ENCODE assay signal across 8 mouse cellular contexts in genomic region chr3:103392613-103393258, GRCm38 (mm10).
DNase-seq lines count a peak whose midpoint lies in the region; ATAC-seq and TF ChIP-seq lines count a peak whose summit lies in the region.

No protein-coding gene starts in this region.

- peak; percentile 89 for DNase-seq in 3T3-L1 (ENCODE audit: low read depth, low spot score)
- DNase-seq in cerebellum, adult 9-10 months, result peak; percentile 76
- peak; percentile 71 for DNase-seq in forelimb bud, embryonic 11.5 days (ENCODE audit: low read depth, low spot score)
- peak; percentile 75 for DNase-seq in retina, postnatal 1 day
- DNase-seq in urinary bladder, adult 2 months (ENCODE audit: low spot score), result no peak

- TF ChIP-seq CTCF in intestine, postnatal 0 days (IDR thresholded peaks at IDR 0.05; ENCODE audit: low read depth), result peak; percentile 92

- no peak overlapping the region for H3K27ac ChIP-seq in intestine, postnatal 0 days (ENCODE audit: low read depth, low read length)
- H3K27ac ChIP-seq in lung, embryonic 16.5 days (ENCODE audit: low read length), result no peak overlapping the region

- H3K4me3 ChIP-seq in intestine, postnatal 0 days (ENCODE audit: low read depth, low read length), result no peak overlapping the region
- H3K4me3 ChIP-seq in lung, embryonic 16.5 days (ENCODE audit: low read length), result no peak overlapping the region

- 5% methylated on average over 3 of the region's 3 CpGs for WGBS in intestine, postnatal 0 days
- 2% methylated on average over 3 of the region's 3 CpGs for WGBS in lung, embryonic 16.5 days

- ATAC-seq in CD4-positive, CD25-positive, alpha-beta regulatory T cell, adult 4 months, result peak; percentile 44
- ATAC-seq in intestine, postnatal 0 days, result no peak
- ATAC-seq in lung, embryonic 16.5 days (ENCODE audit: low read depth), result peak; percentile 82

- no peaks in the 10 kb centered on the region for H3K27me3 ChIP-seq in intestine, postnatal 0 days (replicated peaks; ENCODE audit: control insufficient read depth, insufficient read depth, low read length)
- H3K27me3 ChIP-seq in lung, embryonic 16.5 days (ENCODE audit: control insufficient read depth, insufficient read depth, low read depth, low read length), result no peaks in the 10 kb centered on the region

- no peaks in the 10 kb centered on the region for H3K36me3 ChIP-seq in intestine, postnatal 0 days (ENCODE audit: control insufficient read depth, insufficient read depth)
- no peaks in the 10 kb centered on the region for H3K36me3 ChIP-seq in lung, embryonic 16.5 days (ENCODE audit: control insufficient read depth, insufficient read depth, low read length)

- H3K9me3 ChIP-seq in intestine, postnatal 0 days (ENCODE audit: control insufficient read depth), result no peaks in the 10 kb centered on the region
- no peaks in the 10 kb centered on the region for H3K9me3 ChIP-seq in lung, embryonic 16.5 days (ENCODE audit: control insufficient read depth, low read length)

- H3K4me1 ChIP-seq in intestine, postnatal 0 days (replicated peaks; ENCODE audit: control insufficient read depth, insufficient read depth, low read length), result no peaks in the 10 kb centered on the region
- H3K4me1 ChIP-seq in lung, embryonic 16.5 days (replicated peaks; ENCODE audit: control insufficient read depth, insufficient read depth, low read length), result 0 out of 2 replicates have a peak, but pooled peaks cover 2% of the 10 kb centered on the region

- H3K9ac ChIP-seq in intestine, postnatal 0 days (ENCODE audit: low read depth, low read length), result no peak overlapping the region
- no peak overlapping the region for H3K9ac ChIP-seq in lung, embryonic 16.5 days (ENCODE audit: low read length)

- H3K4me2 ChIP-seq in intestine, postnatal 0 days (replicated peaks; ENCODE audit: low read depth), result no peak overlapping the region
- no peak overlapping the region for H3K4me2 ChIP-seq in lung, embryonic 16.5 days (ENCODE audit: low read depth, low read length)
